Comparison of ENCODE assay signal across 8 mouse cellular contexts in genomic region chr2:130449794-130450433, GRCm38 (mm10). TPM values are rescaled to one million over a fixed set of nuclear protein-coding genes. Genes with fewer than 3 reads are reported as not detected.
DNase-seq lines count a peak whose midpoint lies in the region; ATAC-seq and TF ChIP-seq lines count a peak whose summit lies in the region.

Gene Ptpra, plus strand, starts transcription at chr2:130450278.

- peaks cover 47% of the 10 kb centered on the region for H3K79me2 ChIP-seq in C2C12 (ENCODE audit: control insufficient read depth, insufficient read depth)

- no peak for TF ChIP-seq CTCF in C2C12 (IDR thresholded peaks at IDR 0.05; ENCODE audit: control insufficient read depth, insufficient read depth, insufficient read length)
- no peak for TF ChIP-seq CTCF in brain, embryonic 14.5 days (IDR thresholded peaks at IDR 0.05; ENCODE audit: borderline replicate concordance, extremely low read depth, insufficient read depth, insufficient read length)

- TF ChIP-seq POLR2A in brain, embryonic 14.5 days (IDR thresholded peaks at IDR 0.05; ENCODE audit: borderline replicate concordance, extremely low read depth, insufficient read depth, insufficient read length, poor library complexity, severe bottlenecking), result peak; percentile 89

- peak; percentile 96 for DNase-seq in brain, embryonic 14.5 days (ENCODE audit: low read depth)
- DNase-seq in kidney, postnatal 10 days, result peak; percentile 94
- DNase-seq in natural killer cell, adult 2 months (ENCODE audit: low spot score in 2 of 2), result peak; percentile 78 to 83

- H3K9me3 ChIP-seq in erythroblast, embryonic 14.5 days (ENCODE audit: control insufficient read depth, low read length), result no peaks in the 10 kb centered on the region
- no peaks in the 10 kb centered on the region for H3K9me3 ChIP-seq in heart, embryonic 12.5 days (replicated peaks)
- H3K9me3 ChIP-seq in liver, embryonic 12.5 days (replicated peaks), result no peaks in the 10 kb centered on the region
- no peaks in the 10 kb centered on the region for H3K9me3 ChIP-seq in stomach, embryonic 15.5 days

- peaks cover 11% of the 10 kb centered on the region for H3K36me3 ChIP-seq in C2C12 (ENCODE audit: control insufficient read depth, insufficient read depth)
- peaks cover 7% of the 10 kb centered on the region for H3K36me3 ChIP-seq in erythroblast, embryonic 14.5 days (ENCODE audit: control insufficient read depth)
- 0 out of 2 replicates have a peak, but pooled peaks cover 3% of the 10 kb centered on the region for H3K36me3 ChIP-seq in heart, embryonic 12.5 days
- no peaks in the 10 kb centered on the region for H3K36me3 ChIP-seq in liver, embryonic 12.5 days
- H3K36me3 ChIP-seq in stomach, embryonic 15.5 days, result no peaks in the 10 kb centered on the region; the same call in 1 of the 2 replicates

- peaks cover 49% of the 10 kb centered on the region for H3K4me1 ChIP-seq in erythroblast, embryonic 14.5 days (ENCODE audit: control insufficient read depth)
- H3K4me1 ChIP-seq in heart, embryonic 12.5 days (replicated peaks), result peaks cover 32% of the 10 kb centered on the region
- H3K4me1 ChIP-seq in liver, embryonic 12.5 days, result peaks cover 51% of the 10 kb centered on the region
- H3K4me1 ChIP-seq in stomach, embryonic 15.5 days, result peaks cover 11% of the 10 kb centered on the region; the same call in 1 of the 2 replicates

- H3K27me3 ChIP-seq in C2C12 (ENCODE audit: control insufficient read depth, insufficient read depth, insufficient read length), result no peaks in the 10 kb centered on the region
- peaks cover 20% of the 10 kb centered on the region for H3K27me3 ChIP-seq in erythroblast, embryonic 14.5 days (ENCODE audit: control insufficient read depth)
- H3K27me3 ChIP-seq in heart, embryonic 12.5 days (replicated peaks), result peaks cover 4% of the 10 kb centered on the region; the same call in 1 of the 2 replicates
- 0 out of 2 replicates have a peak, but pooled peaks cover 7% of the 10 kb centered on the region for H3K27me3 ChIP-seq in liver, embryonic 12.5 days (replicated peaks)
- H3K27me3 ChIP-seq in stomach, embryonic 15.5 days (replicated peaks), result no peaks in the 10 kb centered on the region

- ATAC-seq in heart, embryonic 12.5 days (ENCODE audit: insufficient number of reproducible peaks, low FRiP score), result peak; percentile 96
- peak; percentile 98 for ATAC-seq in liver, embryonic 12.5 days
- ATAC-seq in stomach, embryonic 15.5 days (ENCODE audit: insufficient read depth, low FRiP score, low read depth), result peak; percentile 96

- peak within 1 kb of the TSS; percentile 89 for H3K4me2 ChIP-seq in heart, embryonic 12.5 days
- peak within 1 kb of the TSS; percentile 95 for H3K4me2 ChIP-seq in liver, embryonic 12.5 days
- peak within 1 kb of the TSS; percentile 93 for H3K4me2 ChIP-seq in stomach, embryonic 15.5 days

- peak within 1 kb of the TSS; percentile 95 for H3K9ac ChIP-seq in heart, embryonic 12.5 days
- H3K9ac ChIP-seq in liver, embryonic 12.5 days, result peak within 1 kb of the TSS; percentile 90
- peak within 1 kb of the TSS; percentile 70 for H3K9ac ChIP-seq in stomach, embryonic 15.5 days

- peak within 1 kb of the TSS; percentile 87 for H3K27ac ChIP-seq in heart, embryonic 12.5 days (ENCODE audit: poor library complexity, severe bottlenecking)
- H3K27ac ChIP-seq in liver, embryonic 12.5 days, result peak within 1 kb of the TSS; percentile 87
- peak within 1 kb of the TSS; percentile 89 for H3K27ac ChIP-seq in stomach, embryonic 15.5 days

- 0% methylated on average over 50 of the region's 50 CpGs for WGBS in heart, embryonic 12.5 days
- under 1% methylated on average over 43 of the region's 50 CpGs for WGBS in liver, embryonic 12.5 days (ENCODE audit: insufficient replicate concordance)
- WGBS in stomach, embryonic 15.5 days, result under 1% methylated on average over 43 of the region's 50 CpGs

- H3ac ChIP-seq in C2C12 (ENCODE audit: control insufficient read depth, insufficient read length, low read depth), result peak within 1 kb of the TSS; percentile 90

- peaks cover 36% of the 10 kb centered on the region for H3K79me3 ChIP-seq in C2C12 (ENCODE audit: low read depth)

- peak within 1 kb of the TSS; percentile 85 for H3K4me3 ChIP-seq in C2C12 (ENCODE audit: insufficient read depth, poor library complexity, severe bottlenecking)
- peak within 1 kb of the TSS; percentile 95 for H3K4me3 ChIP-seq in erythroblast, embryonic 14.5 days (replicated peaks)
- H3K4me3 ChIP-seq in heart, embryonic 12.5 days, result peak within 1 kb of the TSS; percentile 99
- H3K4me3 ChIP-seq in liver, embryonic 12.5 days, result peak within 1 kb of the TSS; percentile 85
- H3K4me3 ChIP-seq in stomach, embryonic 15.5 days (replicated peaks), result peak within 1 kb of the TSS; percentile 88

TF ChIP-seq in C2C12, 6 proteins besides CTCF, POLR2A, EP300 and RAD21:
- no peak for TF ChIP-seq CEBPB (IDR thresholded peaks at IDR 0.05; ENCODE audit: low read depth)
- TF ChIP-seq USF1 (IDR thresholded peaks at IDR 0.05; ENCODE audit: low read depth), result no peak

RNA-seq across cellular contexts. Expression of gene Ptpra, which starts in this region (rescaled TPM):
- 31.6 TPM for polyA plus RNA-seq in C2C12 (2012; fragmentation: generic; extraction: Trizol)
- polyA plus RNA-seq in brain, embryonic 14.5 days (2012; rRNA removed), result 119 and 127 TPM in 2 replicates
- polyA plus RNA-seq in erythroblast, embryonic 14.5 days (2012), result 1.2 and 1.9 TPM in 2 replicates
- 86.1 and 86.3 TPM in 2 replicates for polyA plus RNA-seq in heart, embryonic 12.5 days (2016; fragmentation: Nextera tagmentation; extraction: Ambion mirVana)
- 51.3 and 57.7 TPM in 2 replicates for polyA plus RNA-seq in liver, embryonic 12.5 days (2016; fragmentation: Nextera tagmentation; extraction: Ambion mirVana)
- polyA plus RNA-seq in stomach, embryonic 15.5 days (2015; fragmentation: Nextera tagmentation; extraction: Ambion mirVana), result 85.2 and 88.2 TPM in 2 replicates

Comparison
In these comparisons a context has a peak if more than half of its experiments do, and no peak if none do; other contexts are left out.
1. Peak in every context shown above with its lines: DNase-seq, ATAC-seq, H3K4me3 ChIP-seq and H3K27ac ChIP-seq.
2. RNA of gene Ptpra (polyA plus RNA-seq): 119 to 127 TPM in brain, embryonic 14.5 days, 86.1 to 86.3 TPM in heart, embryonic 12.5 days, 85.2 to 88.2 TPM in stomach, embryonic 15.5 days, 51.3 to 57.7 TPM in liver, embryonic 12.5 days and 31.6 TPM in C2C12 (single experiment); 1.2 to 1.9 TPM in erythroblast, embryonic 14.5 days; every median in the first group is over 10 times any median in the second.